Mouse (Mus musculus): ENCODE results near the gene Cdc5l. TPM values are rescaled to one million over a fixed set of nuclear protein-coding genes. Genes with fewer than 3 reads are reported as not detected.
"Not testable (repeated sequence)": the region's sequence is repeated elsewhere in the genome, so short reads cannot be mapped to it uniquely, and the experiment has no call there.

The Cdc5l gene
- polyA plus RNA-seq, 1 experiment = 6.0 TPM

DNA sequence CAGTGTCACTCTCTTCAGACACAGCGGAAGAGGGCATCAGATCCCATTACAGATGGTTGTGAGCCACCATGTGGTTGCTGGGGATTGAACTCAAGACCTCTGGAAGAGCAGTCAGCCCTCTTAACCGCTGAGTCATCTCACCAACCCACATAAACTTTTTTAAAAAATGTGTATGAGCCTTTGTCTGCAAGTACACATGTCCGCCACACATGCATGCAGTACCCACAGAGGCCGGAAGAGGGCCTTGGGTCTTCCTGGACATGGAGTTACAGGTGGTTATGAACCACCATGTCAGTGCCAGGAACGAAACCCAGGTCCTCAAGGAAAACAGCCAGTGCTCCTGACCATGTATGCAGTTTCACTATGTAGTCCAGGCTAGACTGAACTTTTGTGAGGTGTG, 23.9 kb upstream of the Cdc5l start:
- DNase-seq (ENCODE audit: low read depth in 1 of 2, low spot score in 2 of 2) = no peak

DNA sequence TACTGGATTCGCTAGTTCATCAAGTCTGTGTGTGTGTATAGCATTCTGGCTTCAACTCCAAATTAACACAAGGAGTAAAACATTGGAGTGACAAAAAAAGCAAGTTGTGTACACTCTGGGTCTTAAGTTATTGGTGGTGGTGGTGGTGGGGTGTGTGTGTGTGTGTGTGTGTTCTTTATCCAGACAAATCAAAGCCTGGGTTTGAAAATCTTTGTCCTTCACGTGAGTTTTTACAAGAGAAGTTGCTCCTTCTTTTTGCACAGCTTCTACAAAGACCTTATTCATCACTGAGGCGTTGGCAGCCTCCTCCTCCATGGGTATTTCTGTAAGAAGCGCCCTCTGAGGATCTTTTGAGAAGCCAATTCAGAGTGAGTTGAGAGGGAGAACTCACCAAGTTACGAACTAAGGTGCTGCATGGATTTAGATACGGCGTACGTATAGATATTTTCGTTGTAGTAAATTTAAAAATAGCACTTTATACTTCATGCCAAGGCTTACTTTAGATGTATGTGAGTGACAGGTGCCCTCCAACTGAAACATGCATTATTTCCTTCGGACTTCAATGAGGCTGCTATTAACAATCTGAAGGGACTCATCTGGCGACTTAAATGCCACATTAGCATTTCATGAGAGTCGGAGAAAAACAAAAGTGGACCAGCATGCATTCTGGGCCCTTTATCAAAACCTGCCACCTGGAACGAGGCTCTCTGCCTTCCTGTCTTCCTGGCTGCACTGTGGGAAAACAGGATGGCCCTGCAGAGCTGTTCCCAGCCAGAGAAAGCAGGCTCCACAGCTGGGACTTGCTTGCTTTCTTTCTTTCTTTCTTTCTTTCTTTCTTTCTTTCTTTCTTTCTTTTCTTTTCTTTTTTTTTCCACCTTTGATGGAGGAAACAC, 23.0 kb upstream of the Cdc5l start:
- no peaks in the 10 kb centered on the region for H3K36me3 ChIP-seq (ENCODE audit: control insufficient read depth, insufficient read depth, low read length)
- H3K27me3 ChIP-seq (ENCODE audit: control insufficient read depth, insufficient read depth, low read length) = no peaks in the 10 kb centered on the region
- H3K4me1 ChIP-seq (ENCODE audit: control insufficient read depth, insufficient read depth, insufficient read length) = no peaks in the 10 kb centered on the region
- H3K27ac ChIP-seq (ENCODE audit: insufficient read depth, low read length) = no peak overlapping the region
- 86% methylated on average over 13 of the region's 13 CpGs for WGBS
- DNase-seq (ENCODE audit: low read depth in 1 of 2, low spot score in 2 of 2) = no peak
- TF ChIP-seq POLR2A (IDR thresholded peaks at IDR 0.05; ENCODE audit: low read depth, low read length) (no peak), CTCF (IDR thresholded peaks at IDR 0.05; ENCODE audit: extremely low read depth, insufficient read depth, insufficient read length, insufficient replicate concordance) (no peak)
- H3K4me3 ChIP-seq (ENCODE audit: extremely low read depth, insufficient read depth, insufficient read length) = no peak overlapping the region

More for the DNA sequence above, 23.9 kb upstream of the Cdc5l start:
- H3K36me3 ChIP-seq (ENCODE audit: control insufficient read depth, insufficient read depth, low read length) = no peaks in the 10 kb centered on the region
- no peaks in the 10 kb centered on the region for H3K4me1 ChIP-seq (ENCODE audit: control insufficient read depth, insufficient read depth, insufficient read length)
- H3K4me3 ChIP-seq (ENCODE audit: extremely low read depth, insufficient read depth, insufficient read length) = no peak overlapping the region
- no peak for TF ChIP-seq POLR2A (IDR thresholded peaks at IDR 0.05; ENCODE audit: low read depth, low read length)
- no peak for TF ChIP-seq CTCF (IDR thresholded peaks at IDR 0.05; ENCODE audit: extremely low read depth, insufficient read depth, insufficient read length, insufficient replicate concordance)
- H3K27ac ChIP-seq (ENCODE audit: insufficient read depth, low read length) = no peak overlapping the region
- WGBS = 87% methylated on average over 5 of the region's 5 CpGs
- no peaks in the 10 kb centered on the region for H3K27me3 ChIP-seq (ENCODE audit: control insufficient read depth, insufficient read depth, low read length)

GRCm38 (mm10) chr17:45455783-45456182, 22.2 kb upstream of the Cdc5l start:
- H3K4me3 ChIP-seq (ENCODE audit: extremely low read depth, insufficient read depth, insufficient read length); H3K36me3 ChIP-seq (ENCODE audit: control insufficient read depth, insufficient read depth, low read length); H3K27me3 ChIP-seq (ENCODE audit: control insufficient read depth, insufficient read depth, low read length); DNase-seq (ENCODE audit: low read depth in 1 of 2, low spot score in 2 of 2); H3K27ac ChIP-seq (ENCODE audit: insufficient read depth, low read length); H3K4me1 ChIP-seq (ENCODE audit: control insufficient read depth, insufficient read depth, insufficient read length): not testable (repeated sequence)
- 75% methylated on average over 9 of the region's 9 CpGs for WGBS

DNA sequence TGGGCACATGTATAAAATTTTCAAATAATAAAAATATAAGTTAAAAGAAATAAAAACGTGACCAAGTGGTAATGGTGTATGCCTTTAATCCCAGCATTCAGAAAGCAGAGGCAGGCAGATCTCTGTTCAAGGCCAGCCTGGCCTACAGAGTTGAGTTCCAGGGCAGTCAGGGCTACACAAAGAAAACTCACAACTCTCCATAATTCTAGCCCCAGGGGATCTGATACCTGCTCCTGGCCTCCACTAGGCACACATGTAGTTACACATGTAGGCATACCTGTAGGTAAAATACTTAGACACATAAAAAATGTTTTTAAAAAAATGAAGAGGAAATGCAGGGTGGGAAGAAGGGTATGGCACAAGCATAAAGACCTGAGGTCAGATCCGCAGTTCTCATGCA, 21.3 kb upstream of the Cdc5l start:
- Histone ChIP-seq H3K36me3 (ENCODE audit: control insufficient read depth, insufficient read depth, low read length) (no peaks in the 10 kb centered on the region), H3K4me1 (ENCODE audit: control insufficient read depth, insufficient read depth, insufficient read length) (no peaks in the 10 kb centered on the region), H3K4me3 (ENCODE audit: extremely low read depth, insufficient read depth, insufficient read length) (no peak overlapping the region), H3K27me3 (ENCODE audit: control insufficient read depth, insufficient read depth, low read length) (no peaks in the 10 kb centered on the region), H3K27ac (ENCODE audit: insufficient read depth, low read length) (no peak overlapping the region)
- no peak for DNase-seq (ENCODE audit: low read depth in 1 of 2, low spot score in 2 of 2)
- 80% methylated on average over 2 of the region's 2 CpGs for WGBS
- TF ChIP-seq CTCF (IDR thresholded peaks at IDR 0.05; ENCODE audit: extremely low read depth, insufficient read depth, insufficient read length, insufficient replicate concordance) (no peak), POLR2A (IDR thresholded peaks at IDR 0.05; ENCODE audit: low read depth, low read length) (no peak)

- no peaks in the 10 kb centered on the region for H3K4me1 ChIP-seq (ENCODE audit: control insufficient read depth, insufficient read depth, insufficient read length)
- no peaks in the 10 kb centered on the region for H3K27me3 ChIP-seq (ENCODE audit: control insufficient read depth, insufficient read depth, low read length)
- WGBS = 98% methylated on average over 1 of the region's 1 CpGs
- no peak for TF ChIP-seq POLR2A (IDR thresholded peaks at IDR 0.05; ENCODE audit: low read depth, low read length)
- TF ChIP-seq CTCF (IDR thresholded peaks at IDR 0.05; ENCODE audit: extremely low read depth, insufficient read depth, insufficient read length, insufficient replicate concordance) = no peak
- H3K4me3 ChIP-seq (ENCODE audit: extremely low read depth, insufficient read depth, insufficient read length) = no peak overlapping the region
- no peak overlapping the region for H3K27ac ChIP-seq (ENCODE audit: insufficient read depth, low read length)
- no peaks in the 10 kb centered on the region for H3K36me3 ChIP-seq (ENCODE audit: control insufficient read depth, insufficient read depth, low read length)
- DNase-seq (ENCODE audit: low read depth in 1 of 2, low spot score in 2 of 2) = no peak
These were observed 18.7 kb upstream of the Cdc5l start for GRCm38 (mm10) chr17:45452271-45452670.

- no peak overlapping the region for H3K27ac ChIP-seq (ENCODE audit: insufficient read depth, low read length)
- 62% methylated on average over 6 of the region's 6 CpGs for WGBS
- no peak for DNase-seq (ENCODE audit: low read depth in 1 of 2, low spot score in 2 of 2)
- no peaks in the 10 kb centered on the region for H3K36me3 ChIP-seq (ENCODE audit: control insufficient read depth, insufficient read depth, low read length)
- H3K27me3 ChIP-seq (ENCODE audit: control insufficient read depth, insufficient read depth, low read length) = no peaks in the 10 kb centered on the region
- no peak for TF ChIP-seq POLR2A (IDR thresholded peaks at IDR 0.05; ENCODE audit: low read depth, low read length)
- TF ChIP-seq CTCF (IDR thresholded peaks at IDR 0.05; ENCODE audit: extremely low read depth, insufficient read depth, insufficient read length, insufficient replicate concordance) = no peak
- H3K4me1 ChIP-seq (ENCODE audit: control insufficient read depth, insufficient read depth, insufficient read length) = no peaks in the 10 kb centered on the region
- no peak overlapping the region for H3K4me3 ChIP-seq (ENCODE audit: extremely low read depth, insufficient read depth, insufficient read length)
These were observed 16.6 kb upstream of the Cdc5l start for GRCm38 (mm10) chr17:45450153-45450552.

- no peak for DNase-seq (ENCODE audit: low read depth in 1 of 2, low spot score in 2 of 2)
- no peak for TF ChIP-seq CTCF (IDR thresholded peaks at IDR 0.05; ENCODE audit: extremely low read depth, insufficient read depth, insufficient read length, insufficient replicate concordance)
- TF ChIP-seq POLR2A (IDR thresholded peaks at IDR 0.05; ENCODE audit: low read depth, low read length) = no peak
- Histone ChIP-seq H3K27ac (ENCODE audit: insufficient read depth, low read length) (no peak overlapping the region), H3K36me3 (ENCODE audit: control insufficient read depth, insufficient read depth, low read length) (no peaks in the 10 kb centered on the region), H3K4me1 (ENCODE audit: control insufficient read depth, insufficient read depth, insufficient read length) (no peaks in the 10 kb centered on the region), H3K27me3 (ENCODE audit: control insufficient read depth, insufficient read depth, low read length) (no peaks in the 10 kb centered on the region), H3K4me3 (ENCODE audit: extremely low read depth, insufficient read depth, insufficient read length) (no peak overlapping the region)
- 93% methylated on average over 8 of the region's 8 CpGs for WGBS
These were observed 16.0 kb upstream of the Cdc5l start for GRCm38 (mm10) chr17:45449586-45449985.

Measured in spleen, adult 2 months (tissue).